Mouse (Mus musculus) megakaryocyte progenitor cell, adult 5-6 weeks (primary cell): ENCODE data around the gene Cadm1. TPM values are rescaled to one million over a fixed set of nuclear protein-coding genes. Genes with fewer than 3 reads are reported as not detected.

Experiments used
- ATAC-seq: replicated peaks from 2 replicates; pipeline ENCODE4 v1.8.0; 2016; ENCODE audit warnings: mild to moderate bottlenecking, moderate TSS enrichment, inconsistent platforms; ENCODE audit not compliant: poor library complexity
- total RNA-seq, 2 experiments: library from RNA; stranded (forward) in 1 of 2; stranded (reverse) in 1 of 2; fragments of 157-497, 149-512 nt in 1 of 2; fragments of 200-1000 nt in 1 of 2; gene quantifications; 2 replicates each; pipeline versions ENCODE4 v1.2.3 to v1.2.4; 2015 to 2017

Cadm1 gene
- total RNA-seq, 2 experiments from 2014 or later = 0.15 to 1.5 TPM

DNA sequence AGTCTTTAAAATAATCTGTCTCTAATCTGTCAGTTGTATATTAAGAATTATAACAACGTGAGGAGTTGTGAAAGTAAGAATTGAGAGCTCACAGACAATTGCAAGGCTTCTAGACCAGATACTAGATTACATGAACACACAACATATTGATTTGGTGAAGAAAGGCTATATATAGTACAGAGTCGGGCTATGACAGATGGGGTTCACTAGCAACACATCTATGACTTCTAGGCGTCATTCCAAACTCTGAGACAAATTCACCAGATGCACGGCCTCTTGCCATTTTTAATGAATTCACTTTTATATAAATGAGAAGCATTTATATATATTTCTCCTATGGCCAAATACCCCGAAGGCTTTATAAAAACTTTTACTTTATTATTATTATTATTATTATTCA lies 75.7 kb downstream of the Cadm1 start:
- no peak for ATAC-seq

DNA sequence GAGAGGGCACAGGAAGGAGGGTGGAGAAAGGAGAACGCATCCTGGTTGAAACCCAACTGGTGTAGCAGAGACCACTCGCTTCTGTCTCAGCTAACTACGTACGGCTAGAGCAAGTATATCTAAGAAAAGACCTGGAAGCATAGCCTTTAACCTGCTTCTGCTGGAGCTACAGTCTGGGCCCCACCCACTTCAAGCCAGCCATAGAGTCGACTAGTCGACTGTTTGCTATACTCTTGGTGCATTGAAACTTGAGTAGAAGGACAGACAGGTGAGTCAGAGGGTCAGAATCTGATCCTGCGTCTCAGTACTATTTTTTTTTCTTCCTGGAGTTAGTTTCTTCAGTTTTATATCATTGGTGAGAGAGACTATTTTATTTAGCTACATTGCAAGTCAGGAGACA lies 78.5 kb downstream of the Cadm1 start:
- no peak for ATAC-seq

DNA sequence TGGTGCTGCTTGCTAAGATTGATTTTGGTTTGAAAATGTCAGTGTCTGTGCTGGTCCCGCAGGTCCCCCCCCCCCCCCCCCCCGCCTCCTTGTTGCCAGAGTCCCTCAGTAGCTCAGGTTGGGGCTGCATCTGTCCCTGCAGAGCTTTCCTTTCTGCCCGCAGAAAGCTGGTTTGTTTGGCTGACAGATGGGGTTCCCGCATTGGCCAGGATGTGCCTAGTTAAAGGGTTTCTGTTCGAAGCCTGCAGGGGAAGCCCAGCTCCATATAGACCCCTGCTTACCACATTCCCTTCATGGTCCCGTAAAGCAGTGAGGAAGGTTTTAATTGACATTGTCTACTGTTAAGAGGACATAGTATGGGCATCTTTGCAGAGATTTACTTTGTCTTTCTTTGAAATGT lies 78.9 kb downstream of the Cadm1 start:
- no peak for ATAC-seq

DNA sequence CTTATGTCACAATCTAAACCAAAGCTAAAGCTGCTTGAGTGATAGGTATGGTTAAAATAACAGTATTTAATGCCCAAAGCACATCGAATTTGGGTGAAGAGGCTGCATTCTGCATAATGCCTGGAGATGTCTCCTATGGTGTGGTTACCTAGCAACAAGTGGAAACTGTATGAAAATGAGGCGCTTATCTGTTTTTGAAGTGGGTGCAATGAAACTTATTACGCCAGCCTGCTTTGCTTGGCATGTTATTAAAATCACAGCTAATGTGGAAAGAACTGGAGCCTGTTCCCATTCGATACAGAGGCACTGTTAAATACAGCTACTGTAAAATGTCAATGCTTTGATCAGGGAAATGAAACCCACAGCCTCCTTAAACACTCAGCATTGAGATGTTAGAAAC lies 79.5 kb downstream of the Cadm1 start:
- ATAC-seq = no peak

DNA sequence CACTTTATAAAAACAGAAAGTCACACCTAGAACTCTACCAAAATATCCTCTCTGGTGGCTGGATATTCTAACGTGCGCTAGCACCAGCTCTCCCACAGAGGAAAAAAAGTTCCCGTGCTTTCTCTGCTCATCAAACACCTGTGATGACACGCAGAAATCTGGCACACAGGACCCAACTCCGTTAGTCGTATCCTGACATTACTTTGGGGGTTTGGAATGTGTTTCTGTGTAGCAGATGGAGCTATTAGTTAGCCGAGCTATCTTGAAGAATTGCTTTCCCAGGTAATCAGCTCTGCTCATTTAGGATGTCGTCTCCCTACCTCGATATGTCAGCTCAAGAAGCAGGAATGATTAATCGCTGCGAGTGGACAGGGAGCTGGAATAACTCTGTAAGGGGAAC lies 80.3 kb downstream of the Cadm1 start:
- ATAC-seq = no peak

GRCm38 (mm10) chr9:47612894-47613412 lies 83.0 kb downstream of the Cadm1 start:
- no peak for ATAC-seq

- no peak for ATAC-seq
These were observed 85.1 kb downstream of the Cadm1 start for GRCm38 (mm10) chr9:47615049-47615448.

DNA sequence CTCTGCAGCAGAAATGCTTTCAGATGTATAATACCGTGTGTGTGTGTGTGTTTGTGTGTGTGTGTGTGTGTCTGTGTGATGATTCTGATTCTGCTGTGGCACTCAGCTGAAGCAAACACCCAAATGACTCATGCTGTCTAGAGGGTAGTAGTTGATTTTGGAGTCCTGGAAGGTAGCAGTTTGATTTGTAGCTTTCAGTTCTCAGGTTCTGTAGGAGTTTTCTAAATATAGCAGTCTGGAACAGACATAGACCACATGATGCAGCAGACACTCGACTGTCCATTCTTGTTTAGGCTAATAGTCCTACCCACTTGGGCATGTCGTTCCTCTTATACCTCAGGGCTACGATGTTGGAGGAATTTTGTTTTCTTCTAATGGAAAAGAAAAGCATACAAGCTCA lies 86.4 kb downstream of the Cadm1 start:
- no peak for ATAC-seq

DNA sequence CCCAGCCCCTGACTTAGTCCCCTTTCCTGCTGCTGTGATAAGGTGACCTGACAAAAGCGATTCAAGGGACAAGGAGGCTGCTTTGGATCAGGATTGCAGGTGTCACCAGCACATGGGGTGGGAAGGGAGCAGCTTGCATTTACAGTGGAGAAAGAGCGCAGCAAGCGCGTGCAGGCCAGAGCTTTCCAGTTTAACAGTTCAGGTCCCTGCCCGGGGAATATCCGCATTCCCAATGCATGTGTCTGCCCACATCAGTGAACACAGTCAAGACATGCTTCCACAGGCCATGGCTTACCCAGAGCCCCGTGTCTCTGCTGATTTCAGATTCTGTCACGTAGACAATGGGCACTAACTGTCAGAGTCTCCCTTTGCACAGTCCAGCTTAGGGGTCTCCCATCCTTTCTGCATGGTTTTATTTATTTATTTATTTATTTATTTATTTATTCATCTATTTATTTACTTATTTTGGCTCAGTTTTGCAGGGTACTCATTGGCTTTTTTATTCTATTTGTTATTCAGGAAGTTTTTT lies 89.6 kb downstream of the Cadm1 start:
- ATAC-seq = no peak

DNA sequence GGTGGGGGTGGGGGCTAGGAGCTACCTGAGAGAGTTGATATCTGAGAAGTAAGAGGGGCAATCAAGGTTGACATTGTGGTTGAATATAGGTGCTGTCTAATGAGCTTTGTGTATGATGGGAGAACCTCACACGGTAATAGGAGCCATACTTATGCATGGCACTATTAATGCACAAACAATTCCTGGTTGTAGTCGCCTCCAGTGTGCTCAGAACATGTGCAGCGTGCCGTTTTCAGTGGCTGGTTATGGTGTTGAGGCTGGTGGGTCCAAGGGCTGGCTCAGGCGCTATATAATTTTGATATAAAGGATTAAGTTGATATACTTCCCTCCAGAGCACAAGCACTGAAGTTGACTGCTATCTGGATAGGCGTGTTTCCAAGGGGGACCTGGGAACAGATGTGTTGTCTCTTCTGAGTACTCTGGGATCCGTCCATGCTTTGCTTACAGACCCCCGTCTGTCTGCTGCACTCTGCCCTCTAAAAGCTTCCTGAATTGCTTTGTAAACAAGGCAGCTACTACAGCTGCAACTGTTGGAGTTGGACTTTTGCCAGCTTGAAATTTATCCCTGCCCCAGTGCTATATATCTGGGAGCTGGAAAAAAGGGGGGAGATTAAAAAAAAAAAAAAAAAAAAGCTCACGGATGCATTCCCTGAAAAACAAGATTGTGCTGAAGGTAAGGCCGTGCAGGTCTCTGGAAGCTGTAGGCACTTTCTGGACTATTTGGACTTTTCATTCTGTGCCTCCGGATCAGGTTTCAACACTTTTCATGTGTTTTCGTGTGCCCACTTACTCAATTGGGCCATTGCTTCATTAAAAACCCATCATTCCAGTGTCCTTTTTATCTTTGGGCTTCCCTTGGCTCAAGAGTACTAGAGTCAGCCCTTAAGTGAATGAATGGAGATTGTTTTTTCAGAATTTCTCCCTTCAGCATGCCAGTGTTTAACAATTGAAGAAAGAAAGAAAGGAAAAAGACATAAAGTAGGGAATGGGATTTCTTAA lies 93.8 kb downstream of the Cadm1 start:
- no peak for ATAC-seq

DNA sequence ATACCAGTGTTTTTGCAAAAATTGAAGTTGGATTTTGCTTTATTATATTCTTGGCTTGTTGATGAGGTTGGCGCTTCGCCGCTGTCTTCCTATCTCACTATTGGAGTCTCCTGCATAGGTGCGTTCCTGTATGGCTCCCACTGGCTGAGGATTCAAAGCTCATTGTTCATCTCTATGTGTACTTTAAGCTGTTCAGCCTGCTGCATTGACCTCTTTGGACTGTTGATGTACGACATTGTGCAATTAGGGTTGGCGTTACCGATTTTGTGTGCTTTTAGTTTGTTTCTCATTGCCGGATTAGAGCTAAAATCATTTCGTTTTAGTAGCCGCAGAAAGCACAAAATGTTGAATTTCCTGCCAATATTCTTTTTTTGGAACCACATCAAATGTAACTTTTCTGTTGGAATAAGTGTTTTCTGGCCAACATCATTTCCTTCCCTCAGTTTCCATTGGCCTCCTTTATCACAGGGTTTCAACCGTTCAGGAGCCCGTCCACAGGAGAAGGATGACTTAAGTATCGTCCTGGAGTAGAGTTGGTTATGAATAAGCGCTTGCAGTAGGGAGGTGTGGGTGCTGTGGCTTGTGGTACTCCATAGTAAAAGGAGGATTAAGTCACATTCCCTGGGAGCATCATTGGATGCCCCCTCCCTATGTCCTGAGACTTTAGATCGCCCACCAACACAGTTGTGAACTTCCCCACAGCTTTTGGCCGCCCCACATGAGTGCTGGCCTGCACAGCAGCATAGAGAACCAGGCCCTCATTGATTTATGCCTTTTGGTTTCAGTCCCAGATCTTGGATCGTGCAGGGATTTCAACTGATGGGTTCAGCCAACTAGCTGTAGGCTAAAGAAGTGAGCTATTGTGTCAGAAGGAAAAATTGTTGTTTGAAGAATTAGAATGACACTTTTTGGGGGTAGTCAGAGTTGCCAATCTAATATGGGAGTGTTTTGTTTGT lies 94.9 kb downstream of the Cadm1 start:
- ATAC-seq = no peak

GRCm38 (mm10) chr9:47625621-47626210 lies 95.7 kb downstream of the Cadm1 start:
- ATAC-seq = no peak

DNA sequence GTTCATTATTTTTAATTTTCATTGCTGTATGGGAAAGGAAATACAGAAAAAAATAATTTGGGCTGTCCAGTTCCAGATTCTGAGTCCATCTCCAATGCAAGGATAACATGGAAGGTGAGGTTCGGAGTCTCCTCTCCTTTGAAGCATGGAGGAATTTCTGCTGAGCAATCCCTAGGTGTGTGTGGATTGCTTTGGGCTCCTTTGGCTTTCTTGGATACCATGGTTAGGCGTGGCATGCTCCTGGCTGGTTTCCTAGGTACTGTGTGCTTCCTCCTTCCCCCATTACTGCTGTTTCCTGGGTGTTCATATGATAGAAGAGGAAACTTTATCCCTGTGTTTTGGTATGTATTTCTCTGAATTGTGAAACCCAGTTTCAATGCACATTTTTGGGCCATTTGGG lies 98.0 kb downstream of the Cadm1 start:
- ATAC-seq = no peak

DNA sequence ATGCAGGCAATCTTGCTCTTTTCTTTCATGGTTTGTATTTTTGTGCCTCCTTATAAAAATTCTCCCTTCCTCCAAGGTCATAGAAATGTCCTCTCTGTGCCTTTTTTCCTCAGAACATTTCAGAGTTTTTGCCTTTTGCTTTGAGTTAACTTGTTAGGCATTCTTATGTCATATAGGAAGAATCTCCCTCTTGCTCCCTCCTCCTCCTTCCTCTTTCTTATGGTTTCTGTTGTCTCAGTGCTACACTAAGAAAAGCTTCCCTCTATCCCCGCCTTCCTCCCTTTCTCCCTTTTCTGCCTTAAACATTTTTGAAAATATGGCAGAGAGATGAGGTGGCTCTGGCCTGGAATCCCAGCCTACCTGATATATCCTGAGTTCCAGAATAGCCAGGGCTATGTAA lies 98.6 kb downstream of the Cadm1 start:
- 0 out of 2 replicates have a peak, but pooled peaks have one; percentile 34 for ATAC-seq

GRCm38 (mm10) chr9:47634695-47635094 lies 104.7 kb downstream of the Cadm1 start:
- no peak for ATAC-seq

- no peak for ATAC-seq
These were observed 112.7 kb downstream of the Cadm1 start for GRCm38 (mm10) chr9:47642663-47643062.

GRCm38 (mm10) chr9:47645056-47645455 lies 115.1 kb downstream of the Cadm1 start:
- no peak for ATAC-seq

- ATAC-seq = no peak
These were observed 121.5 kb downstream of the Cadm1 start for GRCm38 (mm10) chr9:47651431-47651830.

- no peak for ATAC-seq
These were observed 122.2 kb downstream of the Cadm1 start for GRCm38 (mm10) chr9:47652203-47652602.

DNA sequence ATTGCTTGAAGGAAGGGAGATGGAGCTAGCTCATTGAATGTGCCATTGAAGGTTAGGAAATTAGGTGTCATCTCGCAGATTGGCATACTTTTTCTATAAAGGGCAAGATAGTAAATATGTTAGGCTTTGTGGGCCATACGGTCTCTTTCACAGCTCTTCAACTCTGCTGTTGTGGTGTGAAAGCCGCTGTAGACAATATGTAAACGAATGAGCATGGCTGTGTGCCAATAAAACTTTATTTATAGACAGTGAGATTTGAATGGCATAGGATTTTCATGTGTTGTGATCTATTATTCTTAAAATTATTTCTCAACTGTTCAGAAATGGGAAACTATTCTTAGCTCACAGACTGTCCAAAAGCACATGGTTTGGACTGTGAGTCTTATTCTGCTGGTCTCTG lies 123.0 kb downstream of the Cadm1 start:
- no peak for ATAC-seq
